Mouse (Mus musculus) spleen, adult 2 months (tissue): Measurements from ENCODE around the gene Gm20721. TPM values are rescaled to one million over a fixed set of nuclear protein-coding genes. Genes with fewer than 3 reads are reported as not detected.
A peak's percentile ranks its signal among the peaks of the same experiment; 100 is the strongest.

Experiments used
- DNase-seq, 2 experiments: peaks; one replicate each; pipeline versions ENCODE4 v3.0.0 to v3.0.0-alpha.2; 2012 to 2021; ENCODE audit warnings: low spot score in 2 of 2, low read depth in 1 of 2
- H3K27ac ChIP-seq: fragments of 200-500 bp; 2 replicates; pipeline ENCODE4 v1.5.1; 2012; ENCODE audit warnings: low read length, inconsistent platforms; ENCODE audit not compliant: insufficient read depth
- H3K27me3 ChIP-seq: fragments of 200-500 bp; 2 replicates; pipeline ENCODE4 v1.6.1; 2012; ENCODE audit warnings: mild to moderate bottlenecking, moderate library complexity, low read length, inconsistent platforms; ENCODE audit not compliant: control insufficient read depth, insufficient read depth
- H3K36me3 ChIP-seq: fragments of 200-500 bp; 2 replicates; pipeline ENCODE4 v1.6.1; 2012; ENCODE audit warnings: mild to moderate bottlenecking, low read length, inconsistent platforms; ENCODE audit not compliant: control insufficient read depth, insufficient read depth
- H3K4me1 ChIP-seq: fragments of 200-500 bp; 2 replicates; pipeline ENCODE4 v1.6.1; 2011; ENCODE audit warnings: inconsistent platforms; ENCODE audit not compliant: control insufficient read depth, insufficient read depth, insufficient read length
- H3K4me3 ChIP-seq: fragments of 200-500 bp; 2 replicates; pipeline ENCODE4 v1.5.1; 2011; ENCODE audit warnings: mild to moderate bottlenecking, inconsistent platforms; ENCODE audit not compliant: insufficient read depth, insufficient read length; ENCODE audit errors: extremely low read depth
- CTCF ChIP-seq: fragments of 200-500 bp; IDR thresholded peaks from 2 replicates; pipeline ENCODE4 v1.5.1; 2011; ENCODE audit warnings: mild to moderate bottlenecking, inconsistent platforms; ENCODE audit not compliant: insufficient read depth, insufficient read length, insufficient replicate concordance; ENCODE audit errors: extremely low read depth
- POLR2A ChIP-seq: fragments of 200-500 bp; IDR thresholded peaks from 2 replicates; pipeline ENCODE4 v1.6.1; 2011; ENCODE audit warnings: low read depth, low read length, inconsistent platforms
- WGBS: fragments of 180-500 bp; shearing (Covaris S2); methylation state at CpG from one replicate; pipeline ENCODE4 v1.1.7; 2018; 5-methylcytosine and 5-hydroxymethylcytosine counted together
- polyA plus RNA-seq: library from polyadenylated mRNA; depleted of rRNA; stranded (reverse); fragments of >200 nt; gene quantifications from 2 replicates; pipeline ENCODE4 v1.2.3, GENCODE M21; 2012

The Gm20721 gene
- polyA plus RNA-seq, 1 experiment, result 0.09 TPM

DNA sequence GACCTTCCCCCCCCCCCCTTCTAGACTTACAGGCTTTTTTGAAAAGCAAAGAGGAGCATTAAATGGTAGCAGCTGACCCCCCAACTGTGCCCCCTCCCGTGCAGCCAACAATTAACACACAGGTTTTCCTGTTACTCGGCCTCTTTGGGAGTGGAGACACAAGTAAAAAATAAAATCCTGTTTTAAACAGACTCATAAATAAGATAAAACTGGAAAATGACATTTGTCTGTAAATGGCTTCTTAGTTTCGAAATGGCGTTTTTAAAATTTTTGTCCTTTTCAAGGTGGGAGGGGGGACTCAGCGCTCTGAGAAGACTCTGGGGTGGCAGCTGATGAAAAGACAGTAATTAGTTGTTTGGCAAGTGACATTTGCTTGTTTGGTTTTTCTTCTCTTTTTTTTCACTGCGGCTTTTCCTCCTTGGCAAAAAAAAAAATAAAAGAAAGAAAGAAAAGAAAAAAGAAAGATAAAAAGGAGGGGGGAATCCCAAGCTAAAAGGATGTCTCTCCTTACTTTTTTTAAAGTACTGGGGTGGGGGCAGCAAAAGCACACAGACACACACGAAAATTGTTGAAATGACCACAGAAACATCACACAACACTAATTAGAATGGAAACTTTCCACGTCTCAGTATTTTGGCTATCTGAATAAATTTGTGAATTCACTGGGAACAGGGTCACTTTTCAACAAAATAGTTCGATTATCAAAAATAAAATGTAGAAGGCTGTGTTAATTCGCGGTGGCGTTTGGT, 15.1 kb downstream of the Gm20721 start:
- Histone ChIP-seq H3K4me1 (peaks cover 21% of the 10 kb centered on the region), H3K27ac (peak overlapping the region; percentile 77), H3K36me3 (0 out of 2 replicates have a peak, but pooled peaks cover 1% of the 10 kb centered on the region), H3K27me3 (no peaks in the 10 kb centered on the region), H3K4me3 (peak overlapping the region; percentile 99)
- 29% methylated on average over 12 of the region's 12 CpGs for WGBS
- peak in 1 of 2 experiments; percentile 21 for DNase-seq
- TF ChIP-seq POLR2A (no peak), CTCF (no peak)

DNA sequence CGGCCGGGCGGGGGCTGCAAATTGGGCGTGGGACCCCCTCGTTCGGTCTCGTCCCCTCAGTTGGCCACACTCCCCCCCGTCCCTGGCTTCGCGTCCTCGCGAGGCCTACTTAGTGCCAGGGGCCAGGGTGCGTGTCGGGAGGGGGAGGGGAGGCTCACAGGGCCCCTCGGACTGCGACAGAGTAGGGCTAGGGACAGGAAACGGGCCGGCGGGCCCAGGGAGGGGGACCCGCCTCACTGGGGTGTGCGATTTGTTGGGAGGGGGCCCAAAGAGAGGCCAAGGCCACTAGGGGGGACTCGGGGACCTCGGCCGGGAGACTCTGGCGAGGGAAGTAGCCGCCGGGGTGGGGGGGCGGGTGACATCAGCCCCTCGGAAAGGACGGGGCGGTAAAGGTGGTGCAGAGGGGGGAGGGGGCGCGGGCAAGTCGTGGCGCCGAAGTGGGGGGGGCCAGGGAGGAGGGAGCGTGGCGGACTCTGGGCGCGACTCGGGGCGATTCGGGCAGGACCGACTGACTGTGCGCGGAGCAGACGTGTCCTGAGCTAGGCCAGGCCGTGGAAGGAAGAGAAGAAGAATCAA, 15.8 kb downstream of the Gm20721 start:
- DNase-seq, result peak; percentile 49 to 69
- no peak for TF ChIP-seq POLR2A
- TF ChIP-seq CTCF, result no peak
- Histone ChIP-seq H3K27me3 (no peaks in the 10 kb centered on the region), H3K4me3 (peak overlapping the region; percentile 99), H3K36me3 (0 out of 2 replicates have a peak, but pooled peaks cover 1% of the 10 kb centered on the region), H3K27ac (peak overlapping the region; percentile 98), H3K4me1 (peaks cover 18% of the 10 kb centered on the region)
- WGBS, result under 1% methylated on average over 39 of the region's 48 CpGs

DNA sequence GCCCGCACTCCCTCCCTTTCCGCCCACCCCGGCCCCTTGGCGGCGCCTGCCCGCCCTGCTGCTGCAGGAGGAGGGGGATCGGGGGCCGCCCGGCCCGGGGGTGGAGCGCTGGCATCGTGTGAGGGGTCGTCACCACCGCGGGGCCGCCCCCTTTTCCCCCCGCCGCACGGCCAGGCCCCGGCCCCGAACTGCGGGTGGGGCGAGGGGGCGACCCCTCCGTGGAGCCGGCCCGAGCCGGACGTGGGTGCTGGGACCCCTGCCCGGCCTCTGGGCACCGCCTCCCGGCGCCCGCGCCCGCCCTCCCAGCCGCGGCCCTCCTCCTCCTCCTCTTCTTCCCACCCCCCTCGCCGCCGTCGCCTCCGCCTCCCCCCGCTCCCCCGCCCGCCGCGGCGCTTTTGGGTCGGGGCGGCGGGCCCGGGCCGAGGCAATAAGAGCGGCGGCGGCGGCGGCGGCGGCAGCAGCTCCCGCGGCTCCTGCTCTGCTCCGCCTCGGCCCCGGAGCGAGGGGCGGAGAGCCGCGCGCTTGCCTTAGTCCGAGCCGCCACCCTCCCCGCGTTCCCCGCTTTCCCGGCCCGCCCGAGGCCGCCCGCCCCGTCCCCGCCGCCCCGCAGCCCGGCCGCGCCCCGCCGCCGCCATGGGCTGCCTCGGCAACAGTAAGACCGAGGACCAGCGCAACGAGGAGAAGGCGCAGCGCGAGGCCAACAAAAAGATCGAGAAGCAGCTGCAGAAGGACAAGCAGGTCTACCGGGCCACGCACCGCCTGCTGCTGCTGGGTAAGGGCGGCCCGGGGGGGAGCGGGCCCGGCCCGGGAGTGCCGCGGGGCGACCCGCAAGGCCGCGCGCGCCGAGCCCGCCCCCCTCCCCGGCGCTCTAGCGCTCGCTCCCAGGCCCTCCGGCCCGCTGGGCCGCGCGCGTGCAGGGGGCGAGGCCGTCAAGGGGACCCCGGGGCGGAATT, 16.6 kb downstream of the Gm20721 start:
- TF ChIP-seq CTCF, result no peak
- TF ChIP-seq POLR2A, result no peak
- Histone ChIP-seq H3K36me3 (0 out of 2 replicates have a peak, but pooled peaks cover 1% of the 10 kb centered on the region), H3K27me3 (no peaks in the 10 kb centered on the region), H3K27ac (peak overlapping the region; percentile 98), H3K4me3 (peak overlapping the region; percentile 99), H3K4me1 (peaks cover 14% of the 10 kb centered on the region)
- 1% methylated on average over 106 of the region's 131 CpGs for WGBS
- peak; percentile 22 to 71 for DNase-seq

DNA sequence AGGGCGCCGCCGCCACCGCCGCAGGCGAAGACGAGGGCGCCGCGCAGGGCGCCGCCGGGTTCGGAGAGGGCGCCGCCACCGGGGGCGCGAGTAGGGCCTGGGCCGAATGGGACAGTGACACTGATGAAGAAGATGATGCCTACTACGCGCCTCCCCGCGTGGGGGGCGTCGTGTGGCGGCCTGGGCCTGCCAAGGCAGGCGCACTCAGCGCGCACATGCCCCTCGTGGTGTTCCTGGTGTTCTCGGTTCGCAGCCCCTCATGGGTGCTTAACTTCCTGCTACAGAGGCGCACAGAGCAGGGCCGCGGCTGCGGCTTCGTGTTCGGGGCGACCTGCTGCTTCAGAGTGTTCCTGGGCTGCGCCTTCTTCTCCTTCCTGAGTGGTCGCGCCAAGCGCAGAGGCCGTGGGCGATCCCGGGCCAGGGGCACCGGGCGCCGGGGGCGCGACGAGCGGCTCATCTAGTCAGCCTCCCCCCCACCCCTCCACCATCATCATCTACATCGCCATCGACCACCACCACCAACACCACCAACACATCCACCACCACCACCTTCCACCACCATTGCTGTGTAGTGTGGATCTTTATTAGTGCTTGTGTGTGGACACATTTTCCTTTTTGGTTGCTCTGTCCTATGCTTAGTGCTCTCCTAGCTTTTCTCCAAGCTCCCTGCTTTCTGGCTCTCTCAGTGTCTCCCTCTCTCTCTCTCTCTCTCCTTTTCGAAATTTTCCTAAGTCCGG, 17.4 kb downstream of the Gm20721 start:
- 38% methylated on average over 57 of the region's 58 CpGs for WGBS
- TF ChIP-seq POLR2A (no peak), CTCF (no peak)
- DNase-seq, result peak; percentile 39 to 51

DNA sequence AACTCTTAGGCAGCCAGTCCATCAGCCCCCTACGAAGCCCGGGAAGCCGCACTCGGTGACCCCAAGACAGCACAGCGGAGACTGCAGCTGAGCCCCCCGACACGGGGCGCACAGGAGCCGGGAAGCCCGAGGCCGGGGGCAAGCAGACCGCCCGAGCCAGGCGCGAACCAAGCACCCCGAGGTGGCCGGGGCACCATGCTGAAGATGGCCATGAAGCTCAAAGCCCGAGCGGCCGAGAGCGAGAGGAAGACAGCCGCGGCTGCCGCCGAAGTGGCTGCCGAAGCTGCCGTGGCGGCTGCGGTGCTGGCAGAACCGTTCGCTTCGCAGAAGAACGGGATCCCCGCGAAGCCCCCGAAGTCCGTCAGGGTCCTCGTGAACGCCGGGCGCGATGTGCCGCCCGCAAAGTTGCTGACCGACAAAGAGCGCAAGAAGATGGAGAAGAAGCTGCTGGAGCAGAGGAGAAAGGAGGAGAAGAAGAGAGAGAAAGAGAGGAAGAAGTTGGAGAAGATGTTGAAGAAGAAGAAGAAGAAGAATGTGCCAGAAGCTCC, 18.1 kb downstream of the Gm20721 start:
- Histone ChIP-seq H3K36me3 (no peaks in the 10 kb centered on the region), H3K4me3 (peak overlapping the region; percentile 99), H3K27me3 (no peaks in the 10 kb centered on the region), H3K27ac (peak overlapping the region; percentile 50; the same call in 1 of the 2 replicates), H3K4me1 (peaks cover 3% of the 10 kb centered on the region)
- TF ChIP-seq CTCF, result no peak
- TF ChIP-seq POLR2A, result no peak
- no peak for DNase-seq
- 45% methylated on average over 46 of the region's 46 CpGs for WGBS

More for the DNA sequence above, 17.4 kb downstream of the Gm20721 start:
- Histone ChIP-seq H3K4me3 (peak overlapping the region; percentile 99), H3K27me3 (no peaks in the 10 kb centered on the region), H3K27ac (peak overlapping the region; percentile 50), H3K36me3 (no peaks in the 10 kb centered on the region), H3K4me1 (peaks cover 8% of the 10 kb centered on the region)

DNA sequence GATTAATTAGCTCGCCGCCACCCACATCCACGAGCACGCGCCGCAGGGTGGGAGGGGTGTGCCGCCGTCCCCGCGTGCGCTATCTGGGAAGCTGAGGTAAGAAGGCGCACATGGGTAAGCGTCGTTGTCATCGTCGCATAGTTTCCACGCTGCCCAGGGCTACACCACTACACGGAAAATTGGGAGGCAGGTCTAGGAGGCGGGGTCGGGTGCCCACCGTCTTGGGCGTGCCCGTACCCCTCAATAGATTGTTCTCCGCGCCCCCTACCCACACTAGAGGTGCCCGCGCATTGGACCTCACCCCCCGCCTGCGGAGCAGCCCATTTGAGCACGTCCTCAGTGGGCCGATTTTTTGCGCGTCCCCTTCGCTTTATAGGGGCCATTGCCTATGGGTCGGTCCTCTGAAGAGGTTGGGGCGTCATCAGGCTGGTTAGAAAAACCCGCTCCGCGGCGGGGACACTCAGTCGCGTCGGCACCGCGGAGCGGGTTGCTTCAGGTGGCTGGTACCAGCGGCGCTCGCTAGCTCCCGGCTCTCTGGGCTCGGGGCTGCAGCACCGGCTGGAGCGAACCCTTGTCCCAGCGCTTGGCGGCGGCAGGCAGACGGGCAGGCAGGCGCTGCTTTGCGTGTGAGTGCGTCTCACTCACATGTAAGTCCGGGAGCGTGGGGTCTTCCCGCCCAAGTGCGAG, 19.1 kb downstream of the Gm20721 start:
- Histone ChIP-seq H3K36me3 (no peaks in the 10 kb centered on the region), H3K27ac (peak overlapping the region; percentile 82), H3K4me1 (peaks cover 2% of the 10 kb centered on the region; the same call in 1 of the 2 replicates), H3K4me3 (peak overlapping the region; percentile 64), H3K27me3 (no peaks in the 10 kb centered on the region)
- WGBS, result 53% methylated on average over 64 of the region's 64 CpGs
- DNase-seq, result peak; percentile 58 to 82
- TF ChIP-seq POLR2A, result peak; percentile 92
- no peak for TF ChIP-seq CTCF
